Mouse (Mus musculus): ENCODE results near the gene Nhlh2. TPM values are rescaled to one million over a fixed set of nuclear protein-coding genes. Genes with fewer than 3 reads are reported as not detected.

Nhlh2 gene
- polyA plus RNA-seq, 1 experiment from 2014 or later: 109 TPM

DNA sequence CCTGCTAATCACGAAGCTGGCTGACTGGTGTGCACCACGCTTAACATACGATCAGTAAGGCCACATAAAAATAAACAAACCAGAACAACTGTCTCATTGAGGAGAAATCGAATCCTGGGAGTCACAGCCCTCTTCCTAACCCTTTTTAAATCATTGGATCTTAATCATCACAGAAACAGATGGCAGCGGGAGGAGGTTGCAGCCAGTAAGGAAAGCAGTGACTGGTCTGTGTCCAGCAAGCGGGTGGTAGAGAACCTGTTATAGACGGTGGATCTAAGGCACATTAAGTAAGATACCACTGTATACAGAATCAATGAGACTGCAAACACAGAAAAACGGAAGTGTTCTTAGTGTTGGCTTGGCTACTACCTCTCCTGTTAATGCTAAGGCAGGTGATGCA lies 24.2 kb upstream of the Nhlh2 start:
- ATAC-seq (ENCODE audit: insufficient read depth, low FRiP score, low TSS enrichment): no peak
- DNase-seq (ENCODE audit: low spot score): no peak
- Histone ChIP-seq H3K9me3 (ENCODE audit: control insufficient read depth, low read length) (no peaks in the 10 kb centered on the region), H3K27ac (ENCODE audit: low read depth, low read length) (no peak overlapping the region), H3K9ac (ENCODE audit: low read length) (no peak overlapping the region), H3K4me3 (ENCODE audit: low read depth, low read length) (no peak overlapping the region), H3K36me3 (ENCODE audit: control insufficient read depth, insufficient read depth, low read length) (no peaks in the 10 kb centered on the region), H3K27me3 (ENCODE audit: control insufficient read depth, insufficient read depth, low read length) (no peaks in the 10 kb centered on the region), H3K4me2 (ENCODE audit: low read depth) (no peak overlapping the region), H3K4me1 (ENCODE audit: control insufficient read depth, insufficient read depth, low read length) (no peaks in the 10 kb centered on the region)
- 74% methylated on average over 8 of the region's 8 CpGs for WGBS

DNA sequence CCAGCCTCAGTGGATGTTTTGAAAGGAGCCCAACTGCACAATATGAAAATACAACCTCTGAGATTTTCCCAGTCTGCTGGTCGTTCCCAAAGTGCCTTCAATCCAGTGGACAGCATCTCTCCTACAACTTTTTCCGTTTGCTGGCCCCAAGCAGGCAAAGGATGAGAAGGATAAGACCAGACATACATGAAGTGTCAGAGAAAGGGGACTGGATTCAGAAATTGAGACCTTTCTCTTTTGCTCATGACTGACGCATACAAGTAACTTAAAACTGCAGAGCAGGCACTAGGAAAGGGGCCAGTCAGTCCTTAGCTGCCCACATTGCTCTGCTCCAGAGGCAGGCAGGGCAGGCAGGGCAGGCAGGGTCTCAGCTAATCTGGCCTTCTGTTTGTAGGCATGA lies 19.7 kb upstream of the Nhlh2 start:
- H3K27ac ChIP-seq (ENCODE audit: low read depth, low read length): no peak overlapping the region
- no peaks in the 10 kb centered on the region for H3K9me3 ChIP-seq (ENCODE audit: control insufficient read depth, low read length)
- WGBS: 63% methylated on average over 3 of the region's 3 CpGs
- H3K4me1 ChIP-seq (ENCODE audit: control insufficient read depth, insufficient read depth, low read length): no peaks in the 10 kb centered on the region
- ATAC-seq (ENCODE audit: insufficient read depth, low FRiP score, low TSS enrichment): no peak
- H3K4me2 ChIP-seq (ENCODE audit: low read depth): no peak overlapping the region
- DNase-seq (ENCODE audit: low spot score): no peak
- H3K36me3 ChIP-seq (ENCODE audit: control insufficient read depth, insufficient read depth, low read length): no peaks in the 10 kb centered on the region
- H3K27me3 ChIP-seq (ENCODE audit: control insufficient read depth, insufficient read depth, low read length): no peaks in the 10 kb centered on the region
- H3K4me3 ChIP-seq (ENCODE audit: low read depth, low read length): no peak overlapping the region
- no peak overlapping the region for H3K9ac ChIP-seq (ENCODE audit: low read length)

GRCm38 (mm10) chr3:101990995-101991516 lies 18.8 kb upstream of the Nhlh2 start:
- no peaks in the 10 kb centered on the region for H3K36me3 ChIP-seq (ENCODE audit: control insufficient read depth, insufficient read depth, low read length)
- H3K27ac ChIP-seq (ENCODE audit: low read depth, low read length): no peak overlapping the region
- H3K4me1 ChIP-seq (ENCODE audit: control insufficient read depth, insufficient read depth, low read length): no peaks in the 10 kb centered on the region
- H3K9ac ChIP-seq (ENCODE audit: low read length): no peak overlapping the region
- 39% methylated on average over 6 of the region's 6 CpGs for WGBS
- H3K4me2 ChIP-seq (ENCODE audit: low read depth): no peak overlapping the region
- no peaks in the 10 kb centered on the region for H3K9me3 ChIP-seq (ENCODE audit: control insufficient read depth, low read length)
- no peaks in the 10 kb centered on the region for H3K27me3 ChIP-seq (ENCODE audit: control insufficient read depth, insufficient read depth, low read length)
- DNase-seq (ENCODE audit: low spot score) (no peak), ATAC-seq (ENCODE audit: insufficient read depth, low FRiP score, low TSS enrichment) (no peak)
- H3K4me3 ChIP-seq (ENCODE audit: low read depth, low read length): no peak overlapping the region

GRCm38 (mm10) chr3:101997851-101998250 lies 12.0 kb upstream of the Nhlh2 start:
- DNase-seq (ENCODE audit: low spot score) (no peak), ATAC-seq (ENCODE audit: insufficient read depth, low FRiP score, low TSS enrichment) (no peak)
- Histone ChIP-seq H3K4me2 (ENCODE audit: low read depth) (no peak overlapping the region), H3K27ac (ENCODE audit: low read depth, low read length) (no peak overlapping the region), H3K27me3 (ENCODE audit: control insufficient read depth, insufficient read depth, low read length) (no peaks in the 10 kb centered on the region), H3K4me3 (ENCODE audit: low read depth, low read length) (no peak overlapping the region), H3K9ac (ENCODE audit: low read length) (no peak overlapping the region), H3K9me3 (ENCODE audit: control insufficient read depth, low read length) (no peaks in the 10 kb centered on the region), H3K36me3 (ENCODE audit: control insufficient read depth, insufficient read depth, low read length) (no peaks in the 10 kb centered on the region), H3K4me1 (ENCODE audit: control insufficient read depth, insufficient read depth, low read length) (no peaks in the 10 kb centered on the region)
- WGBS: 90% methylated on average over 3 of the region's 3 CpGs

GRCm38 (mm10) chr3:102010681-102011317 lies 923 bp downstream of the Nhlh2 start:
- no peaks in the 10 kb centered on the region for H3K36me3 ChIP-seq (ENCODE audit: control insufficient read depth, insufficient read depth, low read length)
- H3K9me3 ChIP-seq (ENCODE audit: control insufficient read depth, low read length): no peaks in the 10 kb centered on the region
- H3K4me2 ChIP-seq (ENCODE audit: low read depth): peak overlapping the region; percentile 61
- peaks cover 21% of the 10 kb centered on the region for H3K27me3 ChIP-seq (ENCODE audit: control insufficient read depth, insufficient read depth, low read length)
- 3% methylated on average over 24 of the region's 24 CpGs for WGBS
- H3K27ac ChIP-seq (ENCODE audit: low read depth, low read length): peak overlapping the region; percentile 98
- H3K4me3 ChIP-seq (ENCODE audit: low read depth, low read length): peak overlapping the region; percentile 56
- peak overlapping the region; percentile 85 for H3K9ac ChIP-seq (ENCODE audit: low read length)
- no peak for DNase-seq (ENCODE audit: low spot score)
- 0 out of 2 replicates have a peak, but pooled peaks cover 5% of the 10 kb centered on the region for H3K4me1 ChIP-seq (ENCODE audit: control insufficient read depth, insufficient read depth, low read length)
- ATAC-seq (ENCODE audit: insufficient read depth, low FRiP score, low TSS enrichment): no peak

DNA sequence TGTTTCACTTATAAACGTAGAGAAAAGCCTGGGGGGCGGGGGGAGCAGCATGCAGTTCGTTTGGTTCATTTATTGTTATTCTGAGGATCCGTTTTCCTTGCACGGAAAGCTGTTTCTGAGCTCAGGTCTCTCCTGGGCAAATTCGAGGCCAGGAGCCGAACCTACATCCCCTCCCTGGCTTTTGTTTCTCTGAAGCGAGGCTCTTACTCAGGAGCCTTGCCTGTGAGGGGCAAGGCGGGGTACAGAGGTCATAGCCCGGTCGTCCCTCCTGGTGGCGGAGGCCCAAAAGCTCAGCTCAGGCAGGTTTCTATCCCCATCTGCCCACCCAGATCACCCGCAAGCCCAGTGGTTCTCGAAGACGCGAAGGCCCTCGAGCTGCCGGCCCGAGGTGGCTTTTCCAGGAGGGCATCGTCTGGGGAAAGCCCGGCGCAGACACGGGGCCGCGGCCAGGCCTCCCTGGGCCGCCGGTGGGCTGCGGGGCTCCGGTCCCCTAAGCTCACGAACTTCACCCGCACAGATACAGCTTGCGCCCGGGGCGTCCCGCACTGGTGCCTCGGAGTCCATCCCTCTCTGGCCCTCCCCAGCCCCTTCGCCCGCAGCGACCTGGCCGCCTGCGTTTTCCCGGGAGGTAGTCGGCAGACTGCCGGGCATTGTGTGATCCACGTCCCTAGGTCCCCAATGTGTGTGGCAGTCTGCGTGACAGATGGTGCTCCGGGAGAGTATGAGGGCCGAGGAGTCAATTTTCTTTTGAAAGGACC lies 1.6 kb downstream of the Nhlh2 start:
- WGBS: 1% methylated on average over 48 of the region's 48 CpGs

DNA sequence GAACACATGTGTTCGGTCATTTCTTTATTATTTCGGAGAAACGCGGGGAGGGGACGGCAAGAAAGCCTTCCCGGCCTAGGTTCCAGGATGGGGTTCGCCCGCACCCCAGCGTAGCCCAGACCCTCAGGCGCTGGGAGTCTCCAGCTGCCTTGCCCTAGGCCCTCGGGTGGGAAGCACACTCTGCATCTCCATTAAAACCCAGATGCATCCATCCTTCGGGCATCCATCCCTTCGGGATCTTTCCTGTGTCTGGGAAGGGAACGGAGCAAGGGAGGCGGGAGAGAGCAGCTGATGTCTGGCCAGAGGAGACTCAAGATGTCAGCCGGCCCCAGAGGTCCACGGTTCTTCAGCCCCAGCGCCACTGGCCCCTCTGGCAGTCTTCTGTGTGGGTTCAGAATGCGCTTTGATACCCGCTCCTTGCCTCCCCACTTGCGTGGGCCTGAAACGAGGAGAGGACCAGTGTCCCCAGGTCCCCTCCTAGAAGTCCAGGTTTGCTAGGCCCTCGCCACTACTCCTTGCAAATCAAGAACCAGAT lies 2.3 kb downstream of the Nhlh2 start:
- H3K4me1 ChIP-seq (ENCODE audit: control insufficient read depth, insufficient read depth, low read length): 0 out of 2 replicates have a peak, but pooled peaks cover 5% of the 10 kb centered on the region
- no peaks in the 10 kb centered on the region for H3K36me3 ChIP-seq (ENCODE audit: control insufficient read depth, insufficient read depth, low read length)
- 3% methylated on average over 23 of the region's 23 CpGs for WGBS
- H3K9ac ChIP-seq (ENCODE audit: low read length): peak overlapping the region; percentile 85
- peaks cover 26% of the 10 kb centered on the region for H3K27me3 ChIP-seq (ENCODE audit: control insufficient read depth, insufficient read depth, low read length)
- DNase-seq (ENCODE audit: low spot score) (peak; percentile 69), ATAC-seq (ENCODE audit: insufficient read depth, low FRiP score, low TSS enrichment) (peak; percentile 35)
- H3K27ac ChIP-seq (ENCODE audit: low read depth, low read length): peak overlapping the region; percentile 98
- H3K9me3 ChIP-seq (ENCODE audit: control insufficient read depth, low read length): no peaks in the 10 kb centered on the region
- peak overlapping the region; percentile 56 for H3K4me3 ChIP-seq (ENCODE audit: low read depth, low read length)
- peak overlapping the region; percentile 61 for H3K4me2 ChIP-seq (ENCODE audit: low read depth)

More for the DNA sequence above, 1.6 kb downstream of the Nhlh2 start:
- Histone ChIP-seq H3K4me3 (ENCODE audit: low read depth, low read length) (peak overlapping the region; percentile 56), H3K4me1 (ENCODE audit: control insufficient read depth, insufficient read depth, low read length) (0 out of 2 replicates have a peak, but pooled peaks cover 5% of the 10 kb centered on the region), H3K9ac (ENCODE audit: low read length) (peak overlapping the region; percentile 85), H3K27ac (ENCODE audit: low read depth, low read length) (peak overlapping the region; percentile 98), H3K4me2 (ENCODE audit: low read depth) (peak overlapping the region; percentile 61), H3K9me3 (ENCODE audit: control insufficient read depth, low read length) (no peaks in the 10 kb centered on the region), H3K27me3 (ENCODE audit: control insufficient read depth, insufficient read depth, low read length) (peaks cover 25% of the 10 kb centered on the region), H3K36me3 (ENCODE audit: control insufficient read depth, insufficient read depth, low read length) (no peaks in the 10 kb centered on the region)
- peak; percentile 74 for ATAC-seq (ENCODE audit: insufficient read depth, low FRiP score, low TSS enrichment)
- DNase-seq (ENCODE audit: low spot score): peak; percentile 70

- WGBS: under 1% methylated on average over 50 of the region's 53 CpGs
- Histone ChIP-seq H3K4me2 (ENCODE audit: low read depth) (peak overlapping the region; percentile 61), H3K4me1 (ENCODE audit: control insufficient read depth, insufficient read depth, low read length) (0 out of 2 replicates have a peak, but pooled peaks cover 5% of the 10 kb centered on the region), H3K9ac (ENCODE audit: low read length) (peak overlapping the region; percentile 85), H3K27me3 (ENCODE audit: control insufficient read depth, insufficient read depth, low read length) (peaks cover 26% of the 10 kb centered on the region), H3K4me3 (ENCODE audit: low read depth, low read length) (peak overlapping the region; percentile 56), H3K9me3 (ENCODE audit: control insufficient read depth, low read length) (no peaks in the 10 kb centered on the region), H3K36me3 (ENCODE audit: control insufficient read depth, insufficient read depth, low read length) (no peaks in the 10 kb centered on the region), H3K27ac (ENCODE audit: low read depth, low read length) (peak overlapping the region; percentile 98)
- peak; percentile 55 for DNase-seq (ENCODE audit: low spot score)
- ATAC-seq (ENCODE audit: insufficient read depth, low FRiP score, low TSS enrichment): no peak
These were observed 2.8 kb downstream of the Nhlh2 start for GRCm38 (mm10) chr3:102012611-102013211.
